Mouse (Mus musculus) kidney, adult 2 months (tissue): ENCODE measurements around the gene Bcl2l14.

Experiments used
- CTCF ChIP-seq: fragments of 200-500 bp; conservative IDR thresholded peaks from 2 replicates; pipeline ENCODE4 v1.5.1; 2011; ENCODE audit warnings: low read depth, mild to moderate bottlenecking, control low read depth, low read length, moderate library complexity, mixed read lengths; ENCODE audit not compliant: insufficient read depth, insufficient read length
- POLR2A ChIP-seq: fragments of 200-500 bp; IDR thresholded peaks from one replicate; pipeline ENCODE4 v1.6.1; 2011; ENCODE audit warnings: low read depth, low read length, control low read depth

DNA sequence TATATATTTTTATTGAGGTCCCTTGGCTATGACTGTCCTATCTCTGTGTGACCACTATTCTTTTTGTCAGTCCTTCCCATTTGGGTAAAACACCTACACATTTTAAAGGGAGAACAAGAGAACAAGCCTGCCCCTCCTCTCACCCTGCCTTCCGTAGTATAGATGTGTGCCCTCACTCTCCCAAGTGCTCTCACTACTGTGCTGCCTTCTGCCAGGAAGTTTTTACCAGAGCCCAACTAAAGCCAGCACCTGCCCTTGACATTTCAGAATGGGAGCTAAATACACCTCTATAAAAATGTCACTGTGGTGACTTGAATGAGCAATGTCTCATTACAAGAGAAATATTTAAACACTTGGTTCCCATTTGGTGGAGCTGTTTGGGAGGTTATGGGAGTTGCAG lies 62.3 kb downstream of the Bcl2l14 start:
- TF ChIP-seq CTCF = no peak
- TF ChIP-seq POLR2A = no peak
